9 mouse cellular contexts compared by ENCODE assay signal in the genomic region with DNA sequence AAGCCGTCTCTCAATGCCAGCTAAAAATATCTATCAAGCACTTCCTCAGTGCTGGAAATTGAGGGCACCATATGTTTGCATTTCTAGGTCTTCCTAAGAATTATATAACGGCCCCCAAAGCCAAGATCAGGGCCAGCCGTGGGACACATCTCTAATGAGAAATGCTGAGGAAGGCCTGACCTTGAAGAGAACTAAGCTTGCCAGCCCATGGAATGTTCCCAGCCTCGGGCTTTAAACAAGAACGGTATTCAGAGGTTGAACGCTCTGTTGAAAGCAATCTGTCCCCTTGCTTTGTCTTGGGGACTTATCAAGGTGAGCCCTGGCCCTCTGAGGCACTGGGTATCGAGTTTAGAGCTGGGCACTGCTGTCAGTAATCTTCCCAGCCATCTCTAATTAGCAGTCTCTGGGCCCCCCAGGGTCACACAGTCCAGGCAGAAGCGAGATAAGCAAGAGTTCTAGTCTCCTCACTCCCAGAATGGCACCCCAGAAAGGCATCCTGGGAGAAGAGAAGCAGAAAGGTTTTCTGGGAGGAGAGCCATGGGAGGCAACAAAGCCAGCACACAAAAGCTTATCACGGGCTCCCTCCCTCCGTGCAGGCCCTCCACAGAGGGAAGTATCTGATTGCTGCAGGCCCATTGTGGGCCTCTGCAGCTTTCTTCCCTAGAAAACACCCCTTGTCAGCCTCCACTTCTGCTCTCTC. TPM values are rescaled to one million over a fixed set of nuclear protein-coding genes. Genes with fewer than 3 reads are reported as not detected.
DNase-seq lines count a peak whose midpoint lies in the region; ATAC-seq lines count a peak whose summit lies in the region.
"Had no signal": no experiment of that assay in that cellular context is flagged by ENCODE, and none has a peak within 500 bp of the region (broad histone marks: within the 10 kb centered on the region; RNA-seq: fewer than 3 reads in every experiment).

No protein-coding gene starts in this region.

- no peak overlapping the region for H3K27ac ChIP-seq in kidney, embryonic 14.5 days (ENCODE audit: low read depth, low read length)
- H3K27ac ChIP-seq in liver, embryonic 15.5 days (replicated peaks), result peak overlapping the region; percentile 75

- no peak overlapping the region for H3K4me3 ChIP-seq in kidney, embryonic 14.5 days (ENCODE audit: low read length)
- H3K4me3 ChIP-seq in liver, embryonic 15.5 days (replicated peaks), result no peak overlapping the region

- no peak for ATAC-seq in kidney, embryonic 14.5 days (ENCODE audit: low FRiP score, low TSS enrichment)
- ATAC-seq in common myeloid progenitor, adult 5-6 weeks (replicated peaks; ENCODE audit: low read depth, poor library complexity, severe bottlenecking), result peak; percentile 72; the same call in 1 of the 2 replicates
- peak; percentile 86 for ATAC-seq in liver, embryonic 15.5 days (ENCODE audit: insufficient read depth)

- DNase-seq in adrenal gland, postnatal 10 days, result peak; percentile 16
- DNase-seq in adrenal gland, adult 8-10 months, result no peak
- peak; percentile 68 for DNase-seq in kidney, adult 11 months
- DNase-seq in layer of hippocampus, adult 9-10 months (ENCODE audit: low spot score), result no peak
- no peak for DNase-seq in layer of hippocampus, adult 9-11 months
- DNase-seq: thymus, postnatal 36 days had no signal

- H3K27me3 ChIP-seq in kidney, embryonic 14.5 days (ENCODE audit: control insufficient read depth, insufficient read depth, low read length), result no peaks in the 10 kb centered on the region
- H3K27me3 ChIP-seq in liver, embryonic 15.5 days, result no peaks in the 10 kb centered on the region

- 57% methylated on average over 10 of the region's 10 CpGs for WGBS in kidney, embryonic 14.5 days
- WGBS in liver, embryonic 15.5 days (ENCODE audit: insufficient replicate concordance), result 22% methylated on average over 10 of the region's 10 CpGs

- no peak overlapping the region for H3K9ac ChIP-seq in kidney, embryonic 14.5 days (ENCODE audit: low read depth, low read length)
- H3K9ac ChIP-seq in liver, embryonic 15.5 days, result peak overlapping the region; percentile 10; the same call in 1 of the 2 replicates

- peaks cover 3% of the 10 kb centered on the region; the same call in 1 of the 2 replicates for H3K9me3 ChIP-seq in kidney, embryonic 14.5 days (ENCODE audit: control insufficient read depth, low read length)
- no peaks in the 10 kb centered on the region for H3K9me3 ChIP-seq in liver, embryonic 15.5 days (replicated peaks)

- no peaks in the 10 kb centered on the region for H3K36me3 ChIP-seq in kidney, embryonic 14.5 days (ENCODE audit: control insufficient read depth, insufficient read depth, low read length)
- no peaks in the 10 kb centered on the region for H3K36me3 ChIP-seq in liver, embryonic 15.5 days (replicated peaks)

- no peaks in the 10 kb centered on the region for H3K4me1 ChIP-seq in kidney, embryonic 14.5 days (ENCODE audit: control insufficient read depth, insufficient read depth, low read length)
- H3K4me1 ChIP-seq in liver, embryonic 15.5 days (replicated peaks), result peaks cover 29% of the 10 kb centered on the region

- H3K4me2 ChIP-seq in kidney, embryonic 14.5 days (replicated peaks; ENCODE audit: low read depth, low read length), result no peak overlapping the region
- H3K4me2 ChIP-seq in liver, embryonic 15.5 days, result peak overlapping the region; percentile 44

RNA-seq across cellular contexts. Expression of gene Atp1a1, which starts 41.8 kb away (rescaled TPM):
- total RNA-seq in adrenal gland, postnatal 10 days (2021), result 100 to 1,000 TPM; 434 to 467 TPM
- 100 to 1,000 TPM; 800 to 966 (median 845) TPM for total RNA-seq in adrenal gland, adult 8-10 months (2022)
- polyA plus RNA-seq in kidney, embryonic 14.5 days (2014; fragmentation: Nextera tagmentation; extraction: Ambion mirVana), result 166 and 280 TPM in 2 replicates
- 120 and 133 TPM in 2 replicates for total RNA-seq in common myeloid progenitor, adult 5-6 weeks (2017)
- 41.9 and 44.5 TPM in 2 replicates for polyA plus RNA-seq in liver, embryonic 15.5 days (2015; fragmentation: Nextera tagmentation; extraction: Ambion mirVana)

Comparison
In these comparisons a context has a peak if more than half of its experiments do, and no peak if none do; other contexts are left out.
1. DNase-seq: peak in adrenal gland, postnatal 10 days (single experiment) and kidney, adult 11 months (single experiment); none in adrenal gland, adult 8-10 months (single experiment), layer of hippocampus, adult 9-10 months (single experiment) and layer of hippocampus, adult 9-11 months (single experiment).